Mouse (Mus musculus): ENCODE measurements around the gene Mc1r. TPM values are rescaled to one million over a fixed set of nuclear protein-coding genes. Genes with fewer than 3 reads are reported as not detected.

Mc1r gene
- total and polyA plus RNA-seq, 3 experiments: 0.31 to 0.45 TPM; not detected in 1

- peaks cover 0 to 37% of the 10 kb centered on the region in 2 experiments; a peak in 2 of 4 replicates for H3K36me3 ChIP-seq (ENCODE audit: control insufficient read depth in 1 of 2, insufficient read depth in 2 of 2, low read length in 2 of 2)
- TF ChIP-seq JUND (IDR thresholded peaks at IDR 0.05; ENCODE audit: low read depth, low read length): no peak
- TF ChIP-seq USF2 (IDR thresholded peaks at IDR 0.05; ENCODE audit: borderline replicate concordance in 1 of 2, insufficient read depth in 1 of 2, low read depth in 1 of 2, low read length in 2 of 2): no peak
- no peak for TF ChIP-seq NRF1 (IDR thresholded peaks at IDR 0.05; ENCODE audit: insufficient read depth, low read depth, low read length, poor library complexity, severe bottlenecking)
- no peak for TF ChIP-seq E2F4 (IDR thresholded peaks at IDR 0.05; ENCODE audit: borderline replicate concordance, low read depth, low read length)
- TF ChIP-seq MYB (IDR thresholded peaks at IDR 0.05; ENCODE audit: low read depth, low read length): no peak
- no peak for TF ChIP-seq TBP (IDR thresholded peaks at IDR 0.05; ENCODE audit: low read depth, low read length)
- TF ChIP-seq MEF2A (IDR thresholded peaks at IDR 0.05; ENCODE audit: extremely low read depth, insufficient replicate concordance, low read depth, low read length, poor library complexity, severe bottlenecking): no peak
- TF ChIP-seq POLR2AphosphoS2 (IDR thresholded peaks at IDR 0.05; ENCODE audit: low read length): no peak
- no peak for TF ChIP-seq SMC3 (IDR thresholded peaks at IDR 0.05; ENCODE audit: low read depth, low read length)
- no peak for TF ChIP-seq RAD21 (IDR thresholded peaks at IDR 0.05; ENCODE audit: low read depth, low read length)
- TF ChIP-seq CHD1 (IDR thresholded peaks at IDR 0.05; ENCODE audit: low read depth, low read length): no peak
- TF ChIP-seq KAT2A (conservative IDR thresholded peaks at IDR 0.05; ENCODE audit: low read depth, low read length): no peak
- no peak for TF ChIP-seq MXI1 (IDR thresholded peaks at IDR 0.05; ENCODE audit: low read depth, low read length)
- TF ChIP-seq MAX (IDR thresholded peaks at IDR 0.05; ENCODE audit: low read length): no peak
- TF ChIP-seq GATA1 (IDR thresholded peaks at IDR 0.05; ENCODE audit: low read depth, low read length): peak; percentile 8; the same call in 1 of the 2 replicates
- no peak for TF ChIP-seq TCF12 (IDR thresholded peaks at IDR 0.05; ENCODE audit: low read depth, low read length)
- TF ChIP-seq RCOR1 (IDR thresholded peaks at IDR 0.05; ENCODE audit: low read depth, low read length): peak; percentile 61; the same call in 1 of the 2 replicates
- peak in 1 of 2 experiments; percentile 30; a peak in 2 of 4 replicates for TF ChIP-seq EP300 (IDR thresholded peaks at IDR 0.05; ENCODE audit: low read depth in 1 of 2, low read length in 2 of 2)
- no peak for TF ChIP-seq CTCF (IDR thresholded peaks at IDR 0.05 in 2 of 3, conservative IDR thresholded peaks at IDR 0.05 in 1 of 3; ENCODE audit: control insufficient read depth in 1 of 3, insufficient read depth in 1 of 3, low read depth in 2 of 3, low read length in 3 of 3, poor library complexity in 1 of 3, severe bottlenecking in 1 of 3)
- TF ChIP-seq CHD2 (IDR thresholded peaks at IDR 0.05; ENCODE audit: low read length): no peak
- no peak for TF ChIP-seq ELF1 (IDR thresholded peaks at IDR 0.05; ENCODE audit: low read depth, low read length)
- no peak for TF ChIP-seq USF1 (IDR thresholded peaks at IDR 0.05; ENCODE audit: low read depth, low read length)
- TF ChIP-seq ZKSCAN1 (IDR thresholded peaks at IDR 0.05; ENCODE audit: low read depth, low read length): no peak
- TF ChIP-seq GABPA (IDR thresholded peaks at IDR 0.05; ENCODE audit: low read depth, low read length): no peak
- no peak for TF ChIP-seq HCFC1 (IDR thresholded peaks at IDR 0.05; ENCODE audit: low read depth, low read length)
- TF ChIP-seq ZMIZ1 (IDR thresholded peaks at IDR 0.05; ENCODE audit: low read depth, low read length): no peak
- TF ChIP-seq MAFK (IDR thresholded peaks at IDR 0.05; ENCODE audit: borderline replicate concordance, low read depth, low read length): no peak
- peak; percentile 61 for TF ChIP-seq TAL1 (IDR thresholded peaks at IDR 0.05; ENCODE audit: low read length)
- no peak for TF ChIP-seq BHLHE40 (IDR thresholded peaks at IDR 0.05; ENCODE audit: borderline replicate concordance, low read depth, low read length)
- peaks cover 2 to 53% of the 10 kb centered on the region in 2 experiments for H3K4me1 ChIP-seq (ENCODE audit: control insufficient read depth in 1 of 2, insufficient read depth in 2 of 2, low read length in 2 of 2)
- H3K4me3 ChIP-seq (ENCODE audit: control insufficient read depth in 1 of 2, insufficient read depth in 1 of 2, low read depth in 2 of 2, low read length in 2 of 2): no peak overlapping the region
- peak; percentile 52 for DNase-seq (ENCODE audit: low read depth, low spot score)
- no peaks in the 10 kb centered on the region for H3K9me3 ChIP-seq (replicated peaks; ENCODE audit: insufficient read depth, low read length)
- no peaks in the 10 kb centered on the region for H3K27me3 ChIP-seq (ENCODE audit: control insufficient read depth in 1 of 2, insufficient read depth in 2 of 2, low read length in 2 of 2)
- no peak overlapping the region for H3K9ac ChIP-seq (ENCODE audit: control insufficient read depth, low read depth, low read length, poor library complexity, severe bottlenecking)
- no peak overlapping the region for H3K27ac ChIP-seq (ENCODE audit: control insufficient read depth, low read depth, low read length)
- H3K79me2 ChIP-seq (ENCODE audit: control insufficient read depth, insufficient read depth, low read length, poor library complexity): no peaks in the 10 kb centered on the region
Measured at GRCm38 (mm10) chr8:123410049-123410587, 3.2 kb downstream of the Mc1r start.
